Mouse (Mus musculus): ENCODE results near the gene Wipf3.

DNA sequence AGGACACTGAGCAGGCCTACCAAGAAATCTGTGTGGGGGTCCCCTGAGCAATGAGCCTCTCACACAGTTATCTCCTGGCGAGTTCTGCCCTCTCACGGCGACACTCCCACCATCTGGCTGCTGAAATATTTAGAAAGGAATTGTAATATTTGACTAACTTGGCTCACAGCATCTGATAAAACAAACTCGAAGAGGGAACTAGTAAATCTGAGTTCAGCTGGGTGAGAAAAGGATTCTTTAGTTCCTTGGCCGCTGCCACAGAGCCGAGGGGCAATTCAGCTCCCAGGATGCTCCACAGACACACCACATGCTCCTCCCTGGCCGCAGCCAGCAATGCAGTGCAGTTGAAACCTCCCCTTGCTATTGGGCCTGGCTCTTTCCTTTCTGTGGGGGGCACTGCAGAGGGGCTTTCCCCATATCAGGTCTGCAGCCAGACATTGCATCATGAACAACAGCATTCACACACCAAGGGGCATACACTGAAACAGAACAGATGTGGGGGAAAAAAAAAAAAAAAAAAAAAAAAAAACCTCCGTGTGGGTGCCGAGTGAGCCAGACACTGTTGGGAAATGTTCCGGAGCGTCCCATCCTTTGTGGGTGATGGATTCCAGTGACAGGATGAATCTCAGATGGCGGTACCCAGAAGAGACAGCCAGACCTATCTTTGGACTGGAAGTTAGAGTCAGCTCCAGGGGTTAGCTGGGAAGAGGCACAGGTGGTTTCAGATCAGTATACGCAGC, 3.6 kb downstream of the Wipf3 start:
- TF ChIP-seq CTCF (IDR thresholded peaks at IDR 0.05), result no peak
- peak; percentile 53 for TF ChIP-seq EP300 (IDR thresholded peaks at IDR 0.05)

Data from lung, postnatal 0 days (tissue).